Mouse (Mus musculus): ENCODE measurements around the gene Gm45618.

GRCm38 (mm10) chr7:142092991-142093390 lies 27.5 kb downstream of the Gm45618 start:
- TF ChIP-seq CTCF (IDR thresholded peaks at IDR 0.05; ENCODE audit: low read depth) = no peak
- no peak for TF ChIP-seq EP300 (IDR thresholded peaks at IDR 0.05; ENCODE audit: low read depth)

All from heart, postnatal 0 days (tissue).